Mouse (Mus musculus) kidney, postnatal 10 days (tissue): ENCODE results near the gene Ptprc.

ENCODE experiments used
- DNase-seq: peaks from one replicate; pipeline ENCODE4 v3.0.0; 2021; ENCODE audit warnings: mixed read lengths

Gene Ptprc

DNA sequence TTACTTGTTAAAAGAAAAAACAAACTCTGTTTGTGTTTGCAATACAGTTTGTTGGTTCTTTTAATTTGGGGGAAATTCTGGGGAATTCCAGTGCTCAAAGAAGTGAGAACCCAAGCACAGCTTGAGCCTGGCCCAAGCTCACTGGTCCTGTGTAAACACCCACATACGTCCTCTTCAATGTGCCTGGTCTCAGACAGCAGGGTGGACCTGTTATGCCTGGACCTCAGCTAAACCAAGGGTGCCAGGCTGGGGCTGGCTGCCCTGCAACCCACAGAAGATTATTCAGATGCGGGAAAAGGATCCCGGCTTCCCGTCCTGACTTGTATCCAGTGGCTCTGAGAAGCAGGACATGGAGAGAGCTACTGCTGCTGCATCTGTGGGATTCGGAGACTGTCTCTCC lies 138.0 kb downstream of the Ptprc start:
- DNase-seq = no peak

DNA sequence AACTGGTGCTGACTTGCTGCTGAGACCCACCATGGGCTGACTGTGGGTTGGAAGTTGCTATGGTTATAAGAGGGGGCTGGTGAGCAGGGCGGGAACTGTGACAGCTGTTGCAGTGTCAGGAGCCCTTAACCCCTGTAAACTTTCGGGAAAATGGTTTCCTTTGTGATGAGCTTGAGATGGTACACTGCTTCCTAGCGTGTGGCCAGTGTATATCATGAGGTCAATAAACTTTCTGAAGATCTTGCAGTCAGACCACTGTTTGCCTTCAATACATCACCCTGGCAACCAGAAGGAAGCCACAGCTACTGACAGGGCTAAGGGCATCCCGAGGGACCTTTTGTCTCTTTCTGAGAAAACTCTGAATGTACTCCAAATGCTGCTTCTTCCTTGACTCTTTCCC lies 145.9 kb downstream of the Ptprc start:
- DNase-seq = no peak

DNA sequence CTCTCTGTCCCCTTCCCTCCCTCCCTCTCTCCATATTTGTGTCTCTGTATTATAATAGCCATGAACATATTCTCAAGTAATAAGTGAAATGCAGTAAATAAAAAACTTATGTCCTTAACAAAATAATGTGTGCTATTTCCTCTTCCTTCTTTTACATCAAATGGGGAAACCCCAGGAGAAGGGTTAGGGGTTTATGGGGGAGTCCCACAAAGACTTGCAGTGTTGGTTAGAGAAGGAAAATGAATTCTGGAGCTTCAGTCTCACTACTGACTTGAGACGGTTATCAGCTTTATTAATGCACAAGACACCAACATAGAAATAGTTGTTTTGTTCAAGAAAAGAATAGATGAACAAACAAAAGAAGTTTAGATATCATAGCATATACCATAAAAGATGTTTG lies 150.2 kb downstream of the Ptprc start:
- no peak for DNase-seq

DNA sequence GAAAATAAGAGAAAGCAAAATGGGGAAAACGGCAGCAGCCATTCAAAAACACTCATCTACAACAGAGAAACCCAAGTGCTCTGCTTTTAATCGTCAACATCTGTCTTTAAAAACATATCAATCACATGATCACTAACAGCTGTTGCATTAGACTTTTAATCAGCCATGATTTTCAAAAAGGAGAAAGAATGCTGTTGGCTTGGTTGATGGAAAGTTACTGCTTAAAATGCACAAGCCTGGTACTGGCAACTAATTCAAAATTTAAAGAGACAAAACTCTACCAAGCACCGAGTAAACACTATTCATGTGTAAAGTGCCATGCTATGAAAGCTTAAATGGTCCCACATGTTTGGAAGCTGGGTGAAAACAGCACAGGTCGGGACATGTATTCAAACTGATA lies 151.9 kb downstream of the Ptprc start:
- no peak for DNase-seq

DNA sequence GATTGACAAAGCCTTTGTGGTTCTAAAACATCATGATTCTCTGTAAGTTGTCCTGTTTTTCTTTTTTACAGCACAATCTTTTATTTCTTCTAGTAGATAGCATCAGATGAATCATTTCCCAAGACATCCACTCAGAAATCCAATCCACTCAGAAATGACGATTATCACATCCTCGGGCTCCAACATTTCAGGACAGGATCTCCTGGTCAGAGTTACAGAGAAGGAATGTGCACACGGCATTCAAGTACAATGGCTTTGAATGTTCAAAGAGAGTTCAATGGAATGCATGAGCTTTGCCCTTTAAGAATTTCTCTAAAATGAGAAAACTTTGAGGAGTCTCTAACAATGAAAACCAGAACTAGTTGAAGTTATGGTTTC lies 152.6 kb downstream of the Ptprc start:
- no peak for DNase-seq

DNA sequence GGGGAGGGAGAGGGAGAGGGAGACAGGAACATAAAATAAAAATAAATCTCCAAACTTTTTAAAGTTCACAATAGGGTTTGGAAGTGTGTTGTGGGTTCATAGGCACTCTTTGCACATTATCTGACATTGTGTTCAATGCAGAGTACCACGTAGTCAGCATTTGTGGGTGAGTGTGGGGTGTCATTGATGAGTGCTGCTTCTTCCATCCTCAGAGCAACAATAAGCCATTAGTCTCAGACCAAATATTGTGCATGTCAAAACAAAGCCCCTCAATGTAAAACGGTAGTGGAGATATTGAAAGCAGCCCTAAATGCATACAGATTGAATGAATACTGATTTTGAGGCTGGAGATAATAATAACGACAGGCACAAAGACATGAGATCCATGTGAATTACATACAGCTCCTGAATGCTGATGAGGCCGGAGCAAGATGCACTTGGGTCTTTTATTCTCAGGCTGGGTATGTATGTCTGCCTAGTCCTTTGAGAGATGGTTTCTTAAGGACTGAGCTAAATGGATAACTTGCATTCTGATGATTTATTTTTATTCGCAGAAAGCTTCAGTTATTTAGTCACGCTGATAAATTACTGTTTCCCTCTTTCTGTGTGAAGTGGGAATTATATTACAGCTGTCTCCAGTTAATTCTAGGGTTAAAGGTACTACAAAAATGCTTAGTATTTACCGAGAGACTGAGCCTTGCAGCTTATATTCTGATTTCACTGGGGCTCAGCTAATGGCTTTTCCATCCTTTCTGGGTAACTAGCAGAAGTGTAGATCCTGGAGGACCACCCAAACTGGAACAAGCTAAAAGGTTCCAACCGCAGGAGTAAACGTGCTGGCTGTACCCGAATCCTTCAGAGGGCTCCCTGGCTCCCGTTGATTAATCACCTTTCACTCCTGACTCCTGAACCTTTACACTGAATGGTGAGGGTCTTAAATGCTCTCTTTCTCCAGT lies 153.3 kb downstream of the Ptprc start:
- DNase-seq = no peak
